In the genomic region with DNA sequence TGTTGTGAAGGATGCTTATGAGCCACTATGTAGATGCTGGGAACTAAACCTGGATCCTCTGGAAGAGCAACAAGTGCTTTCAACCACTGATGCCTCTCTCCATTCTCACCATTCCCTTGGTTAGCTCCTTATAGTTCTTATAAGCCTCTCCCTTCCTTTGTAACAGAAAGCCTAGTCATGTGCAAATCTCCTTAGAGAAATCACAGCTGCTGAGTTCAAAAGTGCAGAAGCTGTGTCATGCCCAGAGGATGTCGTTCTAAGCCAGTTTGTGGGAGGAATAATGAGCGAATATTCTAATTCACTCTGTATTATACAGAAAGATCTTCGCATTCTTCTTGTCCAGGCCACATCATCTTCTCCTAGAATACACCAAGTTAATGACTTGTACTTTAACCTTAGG, we compare ENCODE assay signal across 20 mouse cellular contexts. TPM values are rescaled to one million over a fixed set of nuclear protein-coding genes. Genes with fewer than 3 reads are reported as not detected.
DNase-seq lines count a peak whose midpoint lies in the region; ATAC-seq and TF ChIP-seq lines count a peak whose summit lies in the region.
"Had no signal": no experiment of that assay in that cellular context is flagged by ENCODE, and none has a peak within 500 bp of the region (broad histone marks: within the 10 kb centered on the region; RNA-seq: fewer than 3 reads in every experiment).

No protein-coding gene starts in this region.

- no peaks in the 10 kb centered on the region for H3K9me3 ChIP-seq in heart, embryonic 10.5 days
- no peaks in the 10 kb centered on the region for H3K9me3 ChIP-seq in kidney, postnatal 0 days (replicated peaks; ENCODE audit: low read length)
- H3K9me3 ChIP-seq: embryonic facial prominence, embryonic 13.5 days; limb, embryonic 12.5 days; liver, embryonic 12.5 days; lung, embryonic 15.5 days had no signal

- ATAC-seq in kidney, postnatal 0 days (replicated peaks; ENCODE audit: low FRiP score, low read depth): no peak
- ATAC-seq in erythroblast, adult 5-6 weeks (replicated peaks; ENCODE audit: low FRiP score, poor library complexity, severe bottlenecking): no peak
- ATAC-seq: CD4-positive, CD25-positive, alpha-beta regulatory T cell, adult 4 months; forebrain, embryonic 16.5 days; liver, embryonic 12.5 days had no signal

- no peak overlapping the region for H3K4me2 ChIP-seq in kidney, postnatal 0 days (ENCODE audit: low read length)
- H3K4me2 ChIP-seq: embryonic facial prominence, embryonic 13.5 days; heart, embryonic 11.5 days; hindbrain, embryonic 14.5 days; limb, embryonic 12.5 days; liver, embryonic 12.5 days; lung, embryonic 15.5 days had no signal

- no peaks in the 10 kb centered on the region for H3K4me1 ChIP-seq in heart, embryonic 10.5 days
- H3K4me1 ChIP-seq in kidney, postnatal 0 days (replicated peaks; ENCODE audit: insufficient read depth, low read length): 0 out of 2 replicates have a peak, but pooled peaks cover 10% of the 10 kb centered on the region
- H3K4me1 ChIP-seq: liver, embryonic 12.5 days had no signal

- 67% methylated on average over 3 of the region's 3 CpGs for WGBS in heart, embryonic 10.5 days
- WGBS in kidney, postnatal 0 days: 48% methylated on average over 3 of the region's 3 CpGs

- no peaks in the 10 kb centered on the region for H3K36me3 ChIP-seq in heart, embryonic 10.5 days
- H3K36me3 ChIP-seq in kidney, postnatal 0 days (ENCODE audit: insufficient read depth, low read length): no peaks in the 10 kb centered on the region
- H3K36me3 ChIP-seq: embryonic facial prominence, embryonic 13.5 days; limb, embryonic 12.5 days; liver, embryonic 12.5 days; lung, embryonic 15.5 days had no signal

- H3K27ac ChIP-seq in heart, embryonic 10.5 days: no peak overlapping the region
- H3K27ac ChIP-seq in kidney, postnatal 0 days: no peak overlapping the region
- H3K27ac ChIP-seq: embryonic facial prominence, embryonic 13.5 days; hindbrain, embryonic 14.5 days; limb, embryonic 12.5 days; liver, embryonic 12.5 days; lung, embryonic 15.5 days had no signal

- H3K9ac ChIP-seq in kidney, postnatal 0 days (ENCODE audit: low read depth, low read length): no peak overlapping the region
- H3K9ac ChIP-seq: embryonic facial prominence, embryonic 13.5 days; hindbrain, embryonic 14.5 days; limb, embryonic 12.5 days; liver, embryonic 12.5 days; lung, embryonic 15.5 days had no signal

- DNase-seq in heart, adult 11 months: peak; percentile 78
- no peak for DNase-seq in heart, embryonic 10.5 days (ENCODE audit: low spot score)
- peak; percentile 77 for DNase-seq in kidney, postnatal 0 days (ENCODE audit: low spot score)
- DNase-seq in kidney, postnatal 36 days: no peak
- DNase-seq in retina, postnatal 1 day: peak; percentile 34
- DNase-seq in retina, embryonic 14.5 days (ENCODE audit: low spot score): no peak
- no peak for DNase-seq in left cerebral cortex, postnatal 36 days (ENCODE audit: low spot score in 2 of 2)
- DNase-seq: cerebellum, adult 9-10 months; gastrocnemius, postnatal 36 days; thymus, postnatal 4 days had no signal

- H3K4me3 ChIP-seq in heart, embryonic 10.5 days: no peak overlapping the region
- no peak overlapping the region for H3K4me3 ChIP-seq in kidney, postnatal 0 days (replicated peaks; ENCODE audit: low read depth, low read length)
- H3K4me3 ChIP-seq: embryonic facial prominence, embryonic 13.5 days; limb, embryonic 12.5 days; liver, embryonic 12.5 days; lung, embryonic 15.5 days had no signal

- TF ChIP-seq CTCF in kidney, postnatal 0 days (IDR thresholded peaks at IDR 0.05; ENCODE audit: low read depth): no peak

- intact Hi-C loops in left cerebral cortex, postnatal 36 days (cut with DNase I): loop anchor here (5.0 kb wide), 1 partner anchor 230 kb away; no protein-coding TSS in a partner anchor

- H3K27me3 ChIP-seq in heart, embryonic 10.5 days (ENCODE audit: insufficient read depth, poor library complexity, severe bottlenecking): no peaks in the 10 kb centered on the region
- H3K27me3 ChIP-seq in kidney, postnatal 0 days (ENCODE audit: insufficient read depth, low read length): no peaks in the 10 kb centered on the region
- H3K27me3 ChIP-seq: embryonic facial prominence, embryonic 13.5 days; limb, embryonic 12.5 days; liver, embryonic 12.5 days; lung, embryonic 15.5 days had no signal

RNA-seq across cellular contexts. Expression of gene Tmc3, which starts 12.8 kb away (rescaled TPM):
- polyA plus RNA-seq in heart, embryonic 10.5 days (2016; fragmentation: Nextera tagmentation; extraction: Ambion mirVana): 0.21 and 0.35 TPM in 2 replicates
- polyA plus RNA-seq in kidney, postnatal 0 days (2015; fragmentation: Nextera tagmentation; extraction: Ambion mirVana): 1.9 and 2.3 TPM in 2 replicates
- total RNA-seq in erythroblast, adult 5-6 weeks (2015; ENCODE audit: low replicate concordance): 2.9 and 10.2 TPM in 2 replicates
- 8.8 and 12.2 TPM in 2 replicates for total RNA-seq in erythroblast, adult 5-6 weeks (2017; ENCODE audit: low replicate concordance)
- total RNA-seq in left cerebral cortex, postnatal 36 days (2021): under 1 TPM; 0.12 to 0.23 TPM
- total RNA-seq: MEL had no signal

RNA-seq across cellular contexts. Expression of gene Stard5, which starts 59.9 kb away (rescaled TPM):
- 28.9 and 31.9 TPM in 2 replicates for polyA plus RNA-seq in heart, embryonic 10.5 days (2016; fragmentation: Nextera tagmentation; extraction: Ambion mirVana)
- polyA plus RNA-seq in kidney, postnatal 0 days (2015; fragmentation: Nextera tagmentation; extraction: Ambion mirVana): 45.9 and 51.2 TPM in 2 replicates
- 1.3 and 2.9 TPM in 2 replicates for total RNA-seq in erythroblast, adult 5-6 weeks (2015; ENCODE audit: low replicate concordance)
- total RNA-seq in erythroblast, adult 5-6 weeks (2017; ENCODE audit: low replicate concordance): 3.5 and 4.6 TPM in 2 replicates
- total RNA-seq in left cerebral cortex, postnatal 36 days (2021): 1 to 10 TPM; 7.4 to 9.2 TPM

Comparison
In these comparisons a context has a peak if more than half of its experiments do, and no peak if none do; other contexts are left out.
1. DNase-seq: peak in heart, adult 11 months (single experiment), kidney, postnatal 0 days (single experiment) and retina, postnatal 1 day (single experiment); none in heart, embryonic 10.5 days (single experiment), kidney, postnatal 36 days (0 of 2), retina, embryonic 14.5 days (single experiment) and left cerebral cortex, postnatal 36 days (0 of 2).